Mouse (Mus musculus) kidney, embryonic 14.5 days (tissue): Measurements from ENCODE around the gene Dis3l2. TPM values are rescaled to one million over a fixed set of nuclear protein-coding genes. Genes with fewer than 3 reads are reported as not detected.

Source experiments
- ATAC-seq: fragments of 200-750 bp; cut with Nextera tagmentation; 2 replicates; pipeline ENCODE4 v1.8.0; 2017; ENCODE audit warnings: moderate number of reproducible peaks, mild to moderate bottlenecking, moderate TSS enrichment, moderate library complexity; ENCODE audit not compliant: low FRiP score, low TSS enrichment
- H3K27ac ChIP-seq: fragments of 300-500 bp; sonication (generic); 2 replicates; pipeline ENCODE4 v1.5.1; 2014; ENCODE audit warnings: low read depth, mild to moderate bottlenecking, low read length, moderate library complexity, mixed read lengths
- H3K27me3 ChIP-seq: fragments of 300-500 bp; sonication (generic); 2 replicates; pipeline ENCODE4 v1.6.1; 2014; ENCODE audit warnings: mild to moderate bottlenecking, low read length; ENCODE audit not compliant: control insufficient read depth, insufficient read depth
- H3K36me3 ChIP-seq: fragments of 300-500 bp; sonication (generic); 2 replicates; pipeline ENCODE4 v1.6.1; 2014; ENCODE audit warnings: low read length, mixed read lengths; ENCODE audit not compliant: control insufficient read depth, insufficient read depth
- H3K4me1 ChIP-seq: fragments of 300-500 bp; sonication (generic); 2 replicates; pipeline ENCODE4 v1.6.1; 2014; ENCODE audit warnings: low read length, mixed read lengths; ENCODE audit not compliant: control insufficient read depth, insufficient read depth
- H3K4me2 ChIP-seq: fragments of 300-500 bp; sonication (generic); replicated peaks from 2 replicates; pipeline ENCODE4 v1.6.1; 2014; ENCODE audit warnings: low read depth, mild to moderate bottlenecking, low read length
- H3K4me3 ChIP-seq: fragments of 300-500 bp; sonication (generic); 2 replicates; pipeline ENCODE4 v1.5.1; 2014; ENCODE audit warnings: mild to moderate bottlenecking, low read length
- H3K9ac ChIP-seq: fragments of 300-500 bp; sonication (generic); 2 replicates; pipeline ENCODE4 v1.6.1; 2014; ENCODE audit warnings: low read depth, mild to moderate bottlenecking, low read length, moderate library complexity
- H3K9me3 ChIP-seq: fragments of 300-500 bp; sonication (generic); 2 replicates; pipeline ENCODE4 v1.6.1; 2016; ENCODE audit warnings: low read length; ENCODE audit not compliant: control insufficient read depth
- WGBS: fragments of 180-500 bp; shearing (Covaris S2); extraction: QIAGEN DNeasy Blood & Tissue Kit; methylation state at CpG from one replicate; pipeline ENCODE4 v1.1.7; 2014; 5-methylcytosine and 5-hydroxymethylcytosine counted together
- polyA plus RNA-seq: library from polyadenylated mRNA; unstranded; fragments of >200 nt; fragmentation: Nextera tagmentation; extraction: Ambion mirVana; gene quantifications from 2 replicates; pipeline ENCODE4 v1.2.1, GENCODE M21; 2014

Dis3l2 gene
- polyA plus RNA-seq, 1 experiment from 2014 or later: 32.1 TPM

DNA sequence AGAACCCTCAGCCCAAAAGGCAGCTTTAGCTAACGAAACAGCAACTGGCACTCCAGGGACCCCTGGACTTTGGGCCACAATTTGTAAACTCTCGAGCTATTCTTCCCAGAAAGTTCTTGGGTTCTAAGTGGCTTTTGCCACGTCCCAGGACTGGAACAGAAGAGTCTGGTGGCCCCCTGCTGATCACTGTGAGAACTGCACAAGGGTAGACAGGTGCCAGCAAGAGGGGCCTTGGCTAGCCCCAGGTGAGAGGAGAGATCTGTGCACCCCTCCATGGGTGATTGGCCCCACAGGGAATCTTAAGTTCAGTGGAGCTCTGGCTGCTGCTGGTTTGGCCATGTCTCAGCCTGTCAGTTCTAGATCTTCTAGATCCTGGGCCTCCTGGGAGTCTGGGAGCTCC lies 337.5 kb downstream of the Dis3l2 start:
- Histone ChIP-seq H3K27me3 (no peaks in the 10 kb centered on the region), H3K4me3 (no peak overlapping the region), H3K9me3 (no peaks in the 10 kb centered on the region), H3K27ac (no peak overlapping the region), H3K4me2 (no peak overlapping the region), H3K36me3 (0 out of 2 replicates have a peak, but pooled peaks cover 4% of the 10 kb centered on the region), H3K4me1 (peaks cover 21% of the 10 kb centered on the region), H3K9ac (no peak overlapping the region)
- WGBS: 18% methylated on average over 3 of the region's 3 CpGs
- no peak for ATAC-seq

DNA sequence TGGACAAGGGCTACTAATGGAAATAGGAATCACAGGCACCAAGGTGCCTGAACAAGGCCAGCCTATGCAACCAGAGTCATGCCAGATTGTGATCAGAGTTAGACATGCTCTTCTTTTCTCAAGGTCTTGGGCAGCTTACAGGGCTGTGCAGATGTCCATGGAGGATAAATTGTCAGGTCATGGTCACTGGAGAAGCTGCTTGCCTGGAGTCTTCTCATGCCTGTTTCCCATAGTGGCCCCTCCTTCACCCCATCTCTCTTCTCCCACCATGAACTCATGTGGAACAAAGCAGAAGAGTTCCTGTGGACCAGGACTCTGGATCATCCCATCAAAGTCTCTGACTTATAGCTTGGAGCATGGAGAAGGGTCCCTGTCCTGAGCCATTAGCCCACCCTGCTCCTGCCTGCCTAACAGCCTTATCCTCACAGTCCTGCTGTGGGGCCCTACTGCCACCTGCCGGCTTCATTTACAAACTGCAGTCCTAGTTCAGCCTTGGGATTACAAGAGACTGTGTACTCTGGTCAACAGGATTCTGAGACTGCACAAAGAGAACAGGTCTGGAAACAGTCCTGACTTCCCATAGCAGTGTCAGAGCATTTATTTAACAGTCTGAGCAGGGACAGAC lies 338.3 kb downstream of the Dis3l2 start:
- Histone ChIP-seq H3K27me3 (no peaks in the 10 kb centered on the region), H3K9ac (no peak overlapping the region), H3K4me3 (no peak overlapping the region), H3K36me3 (0 out of 2 replicates have a peak, but pooled peaks cover 4% of the 10 kb centered on the region), H3K27ac (no peak overlapping the region), H3K4me1 (peaks cover 13% of the 10 kb centered on the region; the same call in 1 of the 2 replicates), H3K9me3 (no peaks in the 10 kb centered on the region), H3K4me2 (no peak overlapping the region)
- peak; percentile 40 for ATAC-seq
- whole genome bisulfite sequencing: 0% methylated on average over 1 of the region's 1 CpGs

GRCm38 (mm10) chr1:87050072-87050471 lies 346.5 kb downstream of the Dis3l2 start:
- WGBS: 72% methylated on average over 3 of the region's 3 CpGs
- H3K27ac ChIP-seq: no peak overlapping the region
- H3K9ac ChIP-seq: no peak overlapping the region
- H3K4me1 ChIP-seq: no peaks in the 10 kb centered on the region
- no peak overlapping the region for H3K4me2 ChIP-seq
- H3K36me3 ChIP-seq: 0 out of 2 replicates have a peak, but pooled peaks cover 1% of the 10 kb centered on the region
- ATAC-seq: no peak
- H3K9me3 ChIP-seq: no peaks in the 10 kb centered on the region
- H3K27me3 ChIP-seq: no peaks in the 10 kb centered on the region
- no peak overlapping the region for H3K4me3 ChIP-seq

DNA sequence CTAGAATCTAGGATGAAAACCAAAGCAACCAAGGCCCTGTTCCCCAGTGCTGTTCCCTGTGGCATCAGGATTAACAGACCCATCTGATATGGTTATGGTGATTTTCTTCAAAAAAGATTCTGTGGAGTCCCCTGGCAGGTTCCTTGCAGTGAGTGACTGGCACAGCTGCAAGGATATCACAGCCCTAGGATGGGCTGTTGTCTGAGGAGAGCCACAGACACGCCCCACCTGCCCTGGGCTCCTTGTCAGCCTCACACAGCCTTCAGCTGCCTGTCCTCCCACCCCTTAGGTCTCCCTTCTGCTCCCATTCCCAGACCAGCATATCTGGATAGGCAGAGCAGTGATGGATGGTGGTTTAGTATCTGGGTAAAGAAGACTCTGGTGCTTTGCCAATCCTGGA lies 347.1 kb downstream of the Dis3l2 start:
- WGBS: 78% methylated on average over 1 of the region's 1 CpGs
- no peaks in the 10 kb centered on the region for H3K4me1 ChIP-seq
- H3K27ac ChIP-seq: no peak overlapping the region
- H3K9ac ChIP-seq: no peak overlapping the region
- H3K36me3 ChIP-seq: no peaks in the 10 kb centered on the region
- H3K27me3 ChIP-seq: no peaks in the 10 kb centered on the region
- H3K4me2 ChIP-seq: no peak overlapping the region
- ATAC-seq: no peak
- H3K4me3 ChIP-seq: no peak overlapping the region
- H3K9me3 ChIP-seq: no peaks in the 10 kb centered on the region

- H3K4me1 ChIP-seq: no peaks in the 10 kb centered on the region
- no peak for ATAC-seq
- WGBS: 78% methylated on average over 4 of the region's 4 CpGs
- H3K36me3 ChIP-seq: no peaks in the 10 kb centered on the region
- H3K27ac ChIP-seq: no peak overlapping the region
- H3K4me3 ChIP-seq: no peak overlapping the region
- H3K9me3 ChIP-seq: no peaks in the 10 kb centered on the region
- H3K9ac ChIP-seq: no peak overlapping the region
- no peak overlapping the region for H3K4me2 ChIP-seq
- H3K27me3 ChIP-seq: no peaks in the 10 kb centered on the region
Measured at GRCm38 (mm10) chr1:87051369-87051768, 347.8 kb downstream of the Dis3l2 start.

- WGBS: 80% methylated on average over 4 of the region's 4 CpGs
- H3K36me3 ChIP-seq: no peaks in the 10 kb centered on the region
- H3K9ac ChIP-seq: no peak overlapping the region
- no peaks in the 10 kb centered on the region for H3K4me1 ChIP-seq
- no peak for ATAC-seq
- no peaks in the 10 kb centered on the region for H3K27me3 ChIP-seq
- H3K27ac ChIP-seq: no peak overlapping the region
- H3K4me2 ChIP-seq: no peak overlapping the region
- no peak overlapping the region for H3K4me3 ChIP-seq
- H3K9me3 ChIP-seq: no peaks in the 10 kb centered on the region
Measured at GRCm38 (mm10) chr1:87057075-87057474, 353.5 kb downstream of the Dis3l2 start.

GRCm38 (mm10) chr1:87059042-87059665 lies 355.5 kb downstream of the Dis3l2 start:
- Histone ChIP-seq H3K27me3 (no peaks in the 10 kb centered on the region), H3K9me3 (no peaks in the 10 kb centered on the region), H3K36me3 (no peaks in the 10 kb centered on the region), H3K9ac (no peak overlapping the region), H3K27ac (no peak overlapping the region), H3K4me2 (no peak overlapping the region), H3K4me1 (no peaks in the 10 kb centered on the region), H3K4me3 (no peak overlapping the region)
- no peak for ATAC-seq
- WGBS: 82% methylated on average over 8 of the region's 8 CpGs

- no peak for ATAC-seq
- no peak overlapping the region for H3K27ac ChIP-seq
Measured at GRCm38 (mm10) chr1:87060913-87061312, 357.3 kb downstream of the Dis3l2 start.

DNA sequence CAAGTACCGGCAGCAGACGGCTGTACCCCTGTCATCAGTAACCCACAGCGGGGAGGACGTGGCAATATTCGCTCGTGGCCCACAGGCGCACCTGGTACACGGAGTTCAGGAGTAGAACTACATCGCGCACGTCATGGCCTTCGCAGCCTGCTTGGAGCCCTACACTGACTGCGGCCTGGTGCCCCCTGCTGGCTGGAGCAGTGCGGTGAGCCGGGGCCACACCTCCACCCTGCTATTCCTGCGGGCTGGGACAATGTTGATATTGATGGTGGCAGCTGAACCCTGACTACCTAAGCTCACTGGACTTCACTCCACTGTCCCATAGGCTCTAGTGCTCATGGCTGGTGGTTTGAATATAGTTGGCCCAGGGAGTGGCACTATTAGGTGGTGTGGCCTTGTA lies 367.1 kb downstream of the Dis3l2 start:
- no peak overlapping the region for H3K27ac ChIP-seq
- no peak overlapping the region for H3K4me2 ChIP-seq
- H3K4me1 ChIP-seq: no peaks in the 10 kb centered on the region
- H3K27me3 ChIP-seq: no peaks in the 10 kb centered on the region
- ATAC-seq: 0 out of 2 replicates have a peak, but pooled peaks have one; percentile 18
- H3K9ac ChIP-seq: no peak overlapping the region
- no peaks in the 10 kb centered on the region for H3K36me3 ChIP-seq
- H3K4me3 ChIP-seq: no peak overlapping the region
- WGBS: 55% methylated on average over 16 of the region's 16 CpGs
- H3K9me3 ChIP-seq: no peaks in the 10 kb centered on the region

More at GRCm38 (mm10) chr1:87060913-87061312, 357.3 kb downstream of the Dis3l2 start:
- H3K9me3 ChIP-seq: no peaks in the 10 kb centered on the region
- H3K4me2 ChIP-seq: no peak overlapping the region
- no peaks in the 10 kb centered on the region for H3K36me3 ChIP-seq
- H3K9ac ChIP-seq: no peak overlapping the region
- no peak overlapping the region for H3K4me3 ChIP-seq
- H3K27me3 ChIP-seq: no peaks in the 10 kb centered on the region
- H3K4me1 ChIP-seq: no peaks in the 10 kb centered on the region
